Mouse (Mus musculus): Measurements from ENCODE around the gene Iqsec1. TPM values are rescaled to one million over a fixed set of nuclear protein-coding genes. Genes with fewer than 3 reads are reported as not detected.

Iqsec1 gene
- polyA plus RNA-seq, 1 experiment = 191 TPM

DNA sequence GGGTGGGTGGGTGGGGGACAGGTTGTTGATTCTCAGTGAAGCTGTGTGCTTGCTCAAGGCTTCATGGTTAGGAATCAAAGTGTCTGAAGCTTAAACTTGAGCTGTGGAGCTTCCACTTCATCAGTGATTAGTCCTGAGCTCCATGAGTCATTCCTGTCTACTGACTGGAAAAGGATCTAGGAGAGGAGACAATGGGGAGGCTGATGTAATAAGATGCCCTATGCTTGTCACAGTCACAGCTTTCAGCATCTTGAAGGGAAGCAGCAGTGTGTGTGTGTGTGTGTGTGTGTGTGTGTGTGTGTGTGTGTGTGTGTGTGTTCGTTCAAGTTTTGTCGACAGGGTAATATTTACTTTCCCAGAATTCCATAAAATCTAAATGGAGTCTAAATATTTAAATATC, 84.3 kb downstream of the Iqsec1 start:
- Histone ChIP-seq H3K4me1 (ENCODE audit: control insufficient read depth, insufficient read depth, low read length) (no peaks in the 10 kb centered on the region), H3K4me3 (replicated peaks; ENCODE audit: extremely low read depth, low read depth, low read length) (no peak overlapping the region)
- no peak for DNase-seq
- WGBS = 61% methylated on average over 2 of the region's 2 CpGs
- no peak for TF ChIP-seq CTCF (IDR thresholded peaks at IDR 0.05; ENCODE audit: insufficient read depth, low read length)
- TF ChIP-seq POLR2A (IDR thresholded peaks at IDR 0.05; ENCODE audit: borderline replicate concordance, extremely low read depth, low read depth, low read length) = no peak

DNA sequence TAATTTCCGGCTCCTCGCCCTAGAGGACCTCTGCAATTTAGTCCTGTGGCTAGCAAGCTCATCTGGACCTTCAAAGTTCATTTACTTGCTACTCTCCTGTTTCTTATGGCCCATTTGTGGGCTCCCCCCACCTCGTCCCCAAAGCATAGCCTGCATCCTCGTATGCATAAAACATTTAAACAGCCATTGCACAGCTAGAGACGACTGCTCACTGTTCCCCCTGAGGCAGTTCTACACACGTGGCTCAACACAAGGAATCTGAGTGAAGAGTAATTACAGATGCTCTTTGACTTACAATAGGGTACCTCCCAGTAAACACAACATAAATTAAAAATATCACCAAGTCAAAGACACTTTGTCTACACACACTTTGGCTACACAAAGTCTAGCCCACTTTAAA, 88.2 kb downstream of the Iqsec1 start:
- no peaks in the 10 kb centered on the region for H3K4me1 ChIP-seq (ENCODE audit: control insufficient read depth, insufficient read depth, low read length)
- TF ChIP-seq CTCF (IDR thresholded peaks at IDR 0.05; ENCODE audit: insufficient read depth, low read length) (no peak), POLR2A (IDR thresholded peaks at IDR 0.05; ENCODE audit: borderline replicate concordance, extremely low read depth, low read depth, low read length) (no peak)
- DNase-seq = no peak
- WGBS = 82% methylated on average over 6 of the region's 6 CpGs
- H3K4me3 ChIP-seq (replicated peaks; ENCODE audit: extremely low read depth, low read depth, low read length) = no peak overlapping the region

DNA sequence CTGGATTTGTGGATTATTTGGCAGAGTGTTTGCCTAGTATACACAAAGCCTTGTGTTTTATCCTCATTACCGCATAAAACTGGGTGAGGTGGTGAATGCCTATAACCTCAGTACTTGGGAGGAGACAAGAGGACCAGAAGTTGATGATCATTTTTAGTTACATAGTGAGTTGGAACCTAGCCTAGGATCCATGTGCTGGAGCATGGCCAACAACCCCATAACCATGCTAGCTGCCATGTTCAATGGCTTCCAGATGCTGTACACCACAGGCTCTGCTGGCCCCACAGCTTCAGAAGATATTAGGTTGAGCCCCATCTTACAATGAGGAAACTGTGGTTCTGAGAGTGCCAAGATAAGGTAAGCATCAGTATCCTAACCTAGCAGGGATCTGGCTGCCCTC, 89.2 kb downstream of the Iqsec1 start:
- DNase-seq = no peak
- no peak for TF ChIP-seq CTCF (IDR thresholded peaks at IDR 0.05; ENCODE audit: insufficient read depth, low read length)
- Histone ChIP-seq H3K4me3 (replicated peaks; ENCODE audit: extremely low read depth, low read depth, low read length) (no peak overlapping the region), H3K4me1 (ENCODE audit: control insufficient read depth, insufficient read depth, low read length) (no peaks in the 10 kb centered on the region)
- WGBS = 74% methylated on average over 1 of the region's 1 CpGs

DNA sequence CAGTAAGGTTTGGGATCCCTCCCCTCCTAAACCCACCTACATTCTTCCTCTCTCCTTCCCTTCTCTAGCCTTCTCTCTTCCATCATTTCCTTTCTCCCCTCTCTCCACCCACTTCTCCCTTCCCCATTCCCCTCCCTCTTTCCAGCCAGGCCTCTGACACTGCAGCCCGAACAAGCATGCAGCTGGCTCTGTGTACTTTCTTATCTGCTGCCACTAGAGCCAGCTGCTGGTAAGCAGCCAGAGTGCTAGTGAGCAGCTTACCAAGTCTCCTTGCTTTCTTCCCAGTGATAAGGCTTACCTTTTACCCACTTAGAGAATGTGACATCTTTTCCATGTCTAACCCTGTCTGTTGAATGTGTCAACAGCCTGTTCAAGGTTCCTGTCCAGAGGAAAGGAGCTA, 90.4 kb downstream of the Iqsec1 start:
- no peak for DNase-seq
- WGBS = 11% methylated on average over 1 of the region's 1 CpGs
- TF ChIP-seq CTCF (IDR thresholded peaks at IDR 0.05; ENCODE audit: insufficient read depth, low read length) = no peak
- TF ChIP-seq POLR2A (IDR thresholded peaks at IDR 0.05; ENCODE audit: borderline replicate concordance, extremely low read depth, low read depth, low read length) = no peak

DNA sequence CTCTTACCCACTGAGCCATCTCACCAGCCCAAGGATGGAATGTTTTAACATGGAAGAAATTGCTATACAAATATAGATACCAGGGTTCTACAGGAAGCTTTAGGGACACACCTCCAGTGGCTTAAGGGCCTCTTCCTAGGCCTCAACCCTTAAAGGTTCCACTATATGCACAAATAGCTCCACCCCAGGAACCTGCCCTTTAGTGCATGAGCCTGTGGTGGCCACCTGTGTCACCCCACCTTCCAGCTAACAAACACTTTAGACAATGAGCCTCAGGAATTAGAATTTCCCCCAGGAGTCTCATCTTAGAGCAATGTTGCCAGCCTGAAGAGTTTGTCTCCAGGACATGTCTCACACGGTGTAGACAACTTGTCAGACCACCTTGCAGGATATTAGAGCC, 96.1 kb downstream of the Iqsec1 start:
- Histone ChIP-seq H3K4me3 (replicated peaks; ENCODE audit: extremely low read depth, low read depth, low read length) (no peak overlapping the region), H3K4me1 (ENCODE audit: control insufficient read depth, insufficient read depth, low read length) (no peaks in the 10 kb centered on the region)
- no peak for DNase-seq
- TF ChIP-seq POLR2A (IDR thresholded peaks at IDR 0.05; ENCODE audit: borderline replicate concordance, extremely low read depth, low read depth, low read length) (no peak), CTCF (IDR thresholded peaks at IDR 0.05; ENCODE audit: insufficient read depth, low read length) (no peak)
- WGBS = 87% methylated on average over 1 of the region's 1 CpGs

More for the DNA sequence above, 90.4 kb downstream of the Iqsec1 start:
- no peaks in the 10 kb centered on the region for H3K4me1 ChIP-seq (ENCODE audit: control insufficient read depth, insufficient read depth, low read length)
- no peak overlapping the region for H3K4me3 ChIP-seq (replicated peaks; ENCODE audit: extremely low read depth, low read depth, low read length)

DNA sequence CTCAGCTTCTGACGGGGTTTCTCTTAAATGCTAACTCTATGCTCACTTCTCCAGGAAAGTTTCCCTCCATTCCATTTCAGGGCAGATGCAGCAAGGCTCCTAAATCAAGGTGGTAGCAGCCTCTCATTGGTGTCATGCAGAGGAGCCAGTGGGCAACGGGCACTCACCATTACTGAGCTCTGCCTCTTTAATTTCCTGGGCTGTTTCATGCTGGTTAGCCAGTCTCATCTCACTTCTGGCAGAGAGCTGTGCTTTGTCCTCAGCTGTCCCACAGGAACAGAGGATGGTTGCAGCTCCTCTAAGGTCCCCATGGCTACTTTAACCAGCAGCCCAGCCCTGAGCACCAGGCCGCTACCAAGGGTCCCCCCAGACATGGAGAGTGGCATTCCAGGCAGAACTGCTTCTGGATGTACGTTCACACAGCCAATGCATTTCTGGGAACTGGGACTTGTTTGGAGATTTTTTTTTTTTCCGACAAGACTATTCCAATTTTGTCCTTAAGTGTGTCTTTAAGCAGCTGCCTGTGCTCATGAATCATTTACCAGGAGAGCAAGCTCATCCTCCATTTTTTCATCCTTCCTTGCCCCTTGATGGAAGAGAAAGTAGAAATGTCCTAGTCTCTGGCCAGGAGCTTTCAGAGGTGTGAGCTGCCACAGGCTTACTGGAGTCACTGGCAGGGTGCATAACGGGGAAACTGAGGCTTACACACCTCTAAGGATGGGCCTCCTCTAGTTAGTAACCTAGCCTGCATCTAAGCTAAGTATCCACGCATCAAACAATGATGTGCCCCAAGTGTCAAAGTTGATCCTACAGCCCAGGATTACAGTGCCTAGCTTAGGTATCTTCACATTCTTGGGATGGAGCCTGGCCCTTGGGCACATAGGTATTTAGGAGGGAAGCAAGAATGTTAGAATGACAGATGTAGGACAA, 98.9 kb downstream of the Iqsec1 start:
- Histone ChIP-seq H3K4me1 (ENCODE audit: control insufficient read depth, insufficient read depth, low read length) (no peaks in the 10 kb centered on the region), H3K4me3 (replicated peaks; ENCODE audit: extremely low read depth, low read depth, low read length) (no peak overlapping the region)
- DNase-seq = no peak
- WGBS = 85% methylated on average over 7 of the region's 7 CpGs
- TF ChIP-seq POLR2A (IDR thresholded peaks at IDR 0.05; ENCODE audit: borderline replicate concordance, extremely low read depth, low read depth, low read length) = no peak
- no peak for TF ChIP-seq CTCF (IDR thresholded peaks at IDR 0.05; ENCODE audit: insufficient read depth, low read length)

DNA sequence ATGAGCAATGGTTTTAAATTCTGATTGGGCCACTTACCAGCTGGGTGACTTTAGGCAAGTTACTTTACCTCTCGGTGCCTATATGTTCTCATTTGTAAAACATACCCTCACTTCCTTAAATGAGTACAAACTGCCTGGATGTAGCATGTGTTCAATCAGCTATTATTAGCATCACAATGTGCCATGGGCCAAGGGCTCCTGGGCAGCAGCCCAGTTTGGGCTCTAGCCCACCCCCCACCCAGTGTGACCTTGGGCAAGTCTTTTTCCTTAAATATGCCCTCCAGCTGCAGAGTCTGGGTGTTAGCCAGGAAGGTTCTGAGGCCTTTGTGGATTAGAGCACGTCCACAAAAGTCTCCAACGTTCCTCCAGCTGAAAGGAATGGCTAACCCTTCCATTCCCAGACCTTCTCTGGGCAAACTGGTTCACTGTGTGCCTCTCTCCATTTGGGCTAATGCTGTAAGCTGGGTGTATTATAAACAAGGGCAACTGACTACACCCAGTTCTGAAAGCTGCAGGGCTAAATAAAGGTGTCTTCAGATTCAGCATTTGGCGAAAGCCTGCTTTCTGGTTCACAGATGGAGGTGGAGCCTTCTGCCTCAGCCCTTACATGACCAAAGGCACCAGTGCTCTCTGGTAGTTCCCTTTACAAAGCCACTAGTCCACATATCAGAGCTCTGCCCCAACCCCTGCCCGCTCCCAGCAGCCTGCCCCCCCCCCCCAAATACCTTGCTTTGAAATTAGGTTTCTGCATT, 101.3 kb downstream of the Iqsec1 start:
- H3K4me3 ChIP-seq (replicated peaks; ENCODE audit: extremely low read depth, low read depth, low read length) = no peak overlapping the region
- WGBS = 67% methylated on average over 5 of the region's 5 CpGs
- no peaks in the 10 kb centered on the region for H3K4me1 ChIP-seq (ENCODE audit: control insufficient read depth, insufficient read depth, low read length)
- no peak for DNase-seq
- TF ChIP-seq CTCF (IDR thresholded peaks at IDR 0.05; ENCODE audit: insufficient read depth, low read length) (no peak), POLR2A (IDR thresholded peaks at IDR 0.05; ENCODE audit: borderline replicate concordance, extremely low read depth, low read depth, low read length) (no peak)

DNA sequence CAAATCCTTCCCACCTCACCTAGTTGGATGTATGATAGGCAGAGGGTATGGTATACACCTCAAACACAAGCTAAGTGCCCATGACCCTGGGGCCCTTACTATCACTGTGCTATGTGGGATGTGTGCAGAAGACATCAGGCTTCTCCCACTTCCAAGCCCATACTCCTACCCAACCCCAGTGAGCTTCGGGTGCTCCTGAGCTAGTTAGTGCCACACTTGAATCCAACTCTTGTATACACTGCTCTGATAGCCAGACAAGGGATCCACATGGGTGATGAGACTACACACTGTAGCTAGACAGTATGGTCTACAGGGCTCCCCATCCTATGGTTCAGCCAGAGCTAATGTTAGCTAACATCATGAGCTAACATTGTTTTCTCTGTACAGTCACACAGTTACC, 102.9 kb downstream of the Iqsec1 start:
- no peak for DNase-seq
- 79% methylated on average over 1 of the region's 1 CpGs for WGBS
- H3K4me3 ChIP-seq (replicated peaks; ENCODE audit: extremely low read depth, low read depth, low read length) = no peak overlapping the region

DNA sequence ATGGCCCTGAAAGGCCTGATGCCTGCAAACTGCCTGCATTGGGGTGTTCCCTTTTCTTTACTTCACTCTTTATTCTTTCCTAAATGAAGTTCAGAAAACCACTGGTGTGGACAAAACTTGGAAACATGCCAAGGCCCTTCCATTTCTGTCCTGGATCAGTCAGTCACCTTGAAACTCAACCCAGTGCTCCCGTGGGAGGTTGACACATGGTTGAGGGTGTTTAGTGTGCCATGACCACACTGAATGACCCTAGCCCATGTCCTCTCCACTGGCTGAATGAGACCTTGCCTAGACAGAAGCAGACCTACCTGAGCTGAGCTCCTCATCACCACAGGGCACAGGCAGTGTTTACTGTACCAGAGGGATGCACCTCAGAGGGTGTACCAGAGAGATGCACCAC, 103.9 kb downstream of the Iqsec1 start:
- DNase-seq = no peak
- Histone ChIP-seq H3K4me1 (ENCODE audit: control insufficient read depth, insufficient read depth, low read length) (no peaks in the 10 kb centered on the region), H3K4me3 (replicated peaks; ENCODE audit: extremely low read depth, low read depth, low read length) (no peak overlapping the region)
- TF ChIP-seq CTCF (IDR thresholded peaks at IDR 0.05; ENCODE audit: insufficient read depth, low read length) (no peak), POLR2A (IDR thresholded peaks at IDR 0.05; ENCODE audit: borderline replicate concordance, extremely low read depth, low read depth, low read length) (no peak)
- 52% methylated on average over 1 of the region's 1 CpGs for WGBS

More for the DNA sequence above, 102.9 kb downstream of the Iqsec1 start:
- no peak for TF ChIP-seq CTCF (IDR thresholded peaks at IDR 0.05; ENCODE audit: insufficient read depth, low read length)
- no peak for TF ChIP-seq POLR2A (IDR thresholded peaks at IDR 0.05; ENCODE audit: borderline replicate concordance, extremely low read depth, low read depth, low read length)
- no peaks in the 10 kb centered on the region for H3K4me1 ChIP-seq (ENCODE audit: control insufficient read depth, insufficient read depth, low read length)
